Mouse (Mus musculus): Measurements from ENCODE around the gene Spsb2.
"Not testable (repeated sequence)": the region's sequence is repeated elsewhere in the genome, so short reads cannot be mapped to it uniquely, and the experiment has no call there.

The Spsb2 gene

GRCm38 (mm10) chr6:124803061-124803460, 5.4 kb upstream of the Spsb2 start:
- no peak for DNase-seq

GRCm38 (mm10) chr6:124803691-124804090, 4.8 kb upstream of the Spsb2 start:
- not testable (repeated sequence) for DNase-seq

GRCm38 (mm10) chr6:124804341-124804740, 4.1 kb upstream of the Spsb2 start:
- DNase-seq = no peak

GRCm38 (mm10) chr6:124805341-124806321, 2.8 kb upstream of the Spsb2 start:
- DNase-seq = peak; percentile 94 to 97

GRCm38 (mm10) chr6:124806446-124807140, 1.9 kb upstream of the Spsb2 start:
- peak in 1 of 2 experiments; percentile 33 for DNase-seq

- peak in 1 of 2 experiments; percentile 15 for DNase-seq
These were observed 1.1 kb upstream of the Spsb2 start for GRCm38 (mm10) chr6:124807366-124807765.

GRCm38 (mm10) chr6:124807986-124808357, 489 bp upstream of the Spsb2 start:
- peak in 1 of 2 experiments; percentile 14 for DNase-seq

- DNase-seq = peak; percentile 90 to 93
These were observed 752 bp downstream of the Spsb2 start for GRCm38 (mm10) chr6:124809052-124809774.

- peak; percentile 29 to 49 for DNase-seq
These were observed 1.5 kb downstream of the Spsb2 start for GRCm38 (mm10) chr6:124809775-124810538.

- DNase-seq = not testable (repeated sequence)
These were observed 2.3 kb downstream of the Spsb2 start for GRCm38 (mm10) chr6:124810566-124811402.

- DNase-seq = no peak
These were observed 2.9 kb downstream of the Spsb2 start for GRCm38 (mm10) chr6:124811403-124811665.

GRCm38 (mm10) chr6:124811701-124812560, 3.5 kb downstream of the Spsb2 start:
- no peak for DNase-seq

GRCm38 (mm10) chr6:124812848-124813247, 4.4 kb downstream of the Spsb2 start:
- DNase-seq = peak in 1 of 2 experiments; percentile 48

- DNase-seq = peak; percentile 79 to 86
These were observed 5.0 kb downstream of the Spsb2 start for GRCm38 (mm10) chr6:124813496-124813895.

- DNase-seq = peak; percentile 93 to 94
These were observed 5.5 kb downstream of the Spsb2 start, which contains the start of gene Tpi1 for GRCm38 (mm10) chr6:124813933-124814332. Gene Tpi1, minus strand, starts transcription at chr6:124814296.

GRCm38 (mm10) chr6:124814448-124814847, 6.0 kb downstream of the Spsb2 start:
- DNase-seq = no peak

GRCm38 (mm10) chr6:124814858-124815774, 6.7 kb downstream of the Spsb2 start:
- DNase-seq = no peak

- no peak for DNase-seq
These were observed 8.2 kb downstream of the Spsb2 start for GRCm38 (mm10) chr6:124816611-124817010.

- DNase-seq = no peak
These were observed 8.7 kb downstream of the Spsb2 start for GRCm38 (mm10) chr6:124817125-124817524.

Data from cerebellum, postnatal 25 days (tissue).